Mouse (Mus musculus) hindbrain, embryonic 11.5 days (tissue): ENCODE data around the gene Prrg4. TPM values are rescaled to one million over a fixed set of nuclear protein-coding genes. Genes with fewer than 3 reads are reported as not detected.

Experiments used
- polyA plus RNA-seq: library from polyadenylated mRNA; unstranded; fragments of >200 nt; fragmentation: Nextera tagmentation; extraction: Ambion mirVana; gene quantifications from 2 replicates; pipeline ENCODE4 v1.2.1, GENCODE M21; 2014

Gene Prrg4
- polyA plus RNA-seq, 1 experiment from 2014 or later = 1.4 TPM

Other genes with a start within 250 kb of the Prrg4 start
- 68.5 and 69.5 TPM in 2 replicates for gene Tcp11l1, start 137.7 kb downstream of the Prrg4 start, polyA plus RNA-seq
- gene Pin1rt1, start 133.5 kb downstream of the Prrg4 start, polyA plus RNA-seq = not detected in 2 replicates
- gene Depdc7, start 107.0 kb downstream of the Prrg4 start, polyA plus RNA-seq = 2.4 TPM in 2 replicates
- 14.1 and 19.6 TPM in 2 replicates for gene Qser1, start 33.1 kb downstream of the Prrg4 start, polyA plus RNA-seq
- gene Ccdc73, start 17.9 kb upstream of the Prrg4 start, polyA plus RNA-seq = 5.8 and 7.6 TPM in 2 replicates
- 283 and 305 TPM in 2 replicates for gene Eif3m, start 167.2 kb upstream of the Prrg4 start, polyA plus RNA-seq
- not detected in 2 replicates for gene Gm11060, start 242.1 kb upstream of the Prrg4 start, polyA plus RNA-seq